Mouse (Mus musculus) lung, postnatal 10 days (tissue): ENCODE data around the gene Erbb4.
A peak's percentile ranks its signal among the peaks of the same experiment; 100 is the strongest.

Experiments
- DNase-seq: peaks from one replicate; pipeline ENCODE4 v3.0.0; 2021

Erbb4 gene

DNA sequence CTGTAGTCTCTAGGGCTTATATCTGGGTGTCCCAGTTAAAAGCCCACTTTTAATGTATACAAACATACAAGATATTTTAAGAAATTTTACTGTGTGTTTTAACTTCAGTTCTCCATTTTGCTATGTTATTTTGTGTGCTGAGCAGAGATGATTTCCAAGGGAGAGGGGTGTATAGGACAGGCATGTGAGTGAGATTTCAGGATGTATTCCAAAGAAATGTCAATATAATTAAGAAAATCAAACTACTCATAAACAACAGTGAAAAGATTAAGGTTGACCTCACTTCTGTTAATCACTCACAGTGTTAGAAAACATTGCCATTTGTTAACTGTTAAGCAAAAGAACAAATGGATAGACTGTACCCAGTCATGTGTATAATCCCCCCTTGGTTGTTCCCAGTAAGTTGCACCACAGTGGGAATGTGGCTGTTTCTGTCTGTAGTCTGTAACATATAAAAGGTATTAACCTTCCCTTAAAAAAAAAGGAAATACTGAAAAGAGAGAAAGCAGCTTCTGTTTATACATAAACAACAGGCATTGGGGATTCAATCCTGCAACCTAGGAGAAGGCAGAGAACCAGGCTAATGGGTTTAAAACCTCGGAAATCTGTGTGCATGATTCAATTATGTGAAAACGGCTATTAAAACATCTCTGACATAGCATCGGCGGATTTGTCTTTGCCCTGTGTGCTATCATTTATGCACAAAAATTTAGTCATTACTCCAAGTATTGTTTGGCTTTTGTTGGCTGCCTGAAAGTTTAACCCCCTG, 84.5 kb downstream of the Erbb4 start:
- no peak for DNase-seq

- DNase-seq, result no peak
Measured at GRCm38 (mm10) chr1:69009800-69010505, 97.9 kb downstream of the Erbb4 start.

- DNase-seq, result no peak
Measured at GRCm38 (mm10) chr1:69001371-69001770, 106.5 kb downstream of the Erbb4 start.

- no peak for DNase-seq
Measured at GRCm38 (mm10) chr1:68979251-68979650, 128.6 kb downstream of the Erbb4 start.

GRCm38 (mm10) chr1:68978571-68978970, 129.3 kb downstream of the Erbb4 start:
- no peak for DNase-seq

DNA sequence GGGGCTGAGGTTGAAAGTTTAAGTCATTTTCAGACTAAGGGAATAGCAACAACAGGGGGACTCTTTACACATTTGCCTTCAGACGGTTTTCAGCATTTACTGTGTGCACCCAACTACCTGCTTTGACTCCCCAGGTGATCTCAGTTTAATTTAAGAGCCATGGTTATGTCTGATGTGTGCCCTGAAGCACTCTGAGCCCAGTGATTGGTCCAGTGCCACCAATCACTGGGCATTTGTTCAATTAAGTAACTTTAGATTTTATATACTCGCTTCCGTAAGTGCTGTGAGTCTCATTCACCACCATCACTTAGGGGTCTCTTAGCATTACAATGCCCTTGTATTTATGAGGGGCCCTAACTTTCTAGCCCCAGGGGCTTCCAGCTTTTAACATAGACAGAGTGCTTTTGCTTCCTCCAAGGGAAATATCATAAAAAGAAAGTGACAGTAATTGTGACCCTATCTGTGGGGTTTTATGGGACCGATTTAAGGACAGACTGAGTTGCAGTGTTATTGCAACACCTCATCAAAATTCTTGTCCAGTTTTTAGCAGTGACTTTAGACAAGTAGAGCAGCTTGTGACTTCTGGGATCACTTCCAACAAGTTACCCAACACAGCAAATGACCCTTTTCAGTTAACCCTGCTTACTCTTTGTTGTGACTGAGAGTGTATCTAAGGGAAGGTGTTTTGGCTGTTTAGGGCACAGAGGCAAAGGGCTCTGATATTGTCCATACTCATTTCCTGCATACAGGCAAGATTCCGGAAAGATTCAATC, 134.3 kb downstream of the Erbb4 start:
- peak; percentile 60 for DNase-seq

DNA sequence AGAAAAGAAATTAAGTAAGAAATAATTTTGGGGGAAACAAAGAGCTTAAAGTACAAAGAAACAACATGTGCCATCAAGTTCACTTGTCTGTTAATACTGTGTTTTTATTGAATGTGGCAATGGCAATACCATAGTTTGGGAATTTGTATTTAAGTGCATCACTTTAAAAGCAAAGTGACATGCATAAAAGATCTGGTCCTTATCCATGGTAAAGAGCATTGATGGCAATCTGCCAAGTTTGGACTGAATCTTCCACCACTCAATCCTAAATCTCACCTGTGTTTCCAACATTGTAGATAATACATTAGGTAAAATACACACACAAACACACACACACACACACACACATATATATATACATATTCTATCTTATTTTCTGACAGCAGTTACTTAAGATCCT, 143.7 kb downstream of the Erbb4 start:
- DNase-seq, result no peak

DNA sequence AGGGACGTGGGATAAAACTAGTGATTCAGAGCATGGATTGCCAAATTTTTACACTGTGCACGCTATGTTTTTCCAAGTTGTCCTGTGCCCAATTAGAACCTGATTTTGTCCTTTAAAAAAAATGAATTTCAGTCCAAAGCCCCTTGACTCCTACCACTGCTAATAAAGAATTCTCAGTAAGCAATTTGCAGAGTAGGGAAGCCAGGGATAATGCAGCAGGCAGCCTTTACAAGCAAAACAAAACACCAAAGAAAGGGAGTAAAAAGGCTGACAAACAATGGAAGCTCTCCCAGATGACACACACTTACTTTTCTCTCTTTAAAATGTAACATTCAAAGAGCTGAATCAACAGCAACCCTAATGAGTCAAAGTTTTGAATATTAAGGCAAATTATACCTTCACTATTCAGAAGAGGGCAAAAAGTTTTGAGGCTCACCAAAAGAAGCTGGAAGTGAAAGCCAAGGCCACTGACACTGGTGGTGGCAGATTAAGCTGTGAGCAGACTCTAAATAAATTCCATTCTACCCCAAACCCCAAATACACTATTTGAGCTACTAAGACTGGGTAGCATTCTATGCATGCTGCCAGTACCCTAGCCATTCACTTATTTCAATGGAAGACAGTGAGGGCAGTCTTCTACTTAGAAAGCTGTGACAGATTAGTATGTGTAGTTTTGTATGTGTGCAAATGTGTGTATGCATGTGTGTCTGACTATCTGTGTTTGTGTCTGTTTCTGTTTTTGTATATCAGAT, 146.3 kb downstream of the Erbb4 start:
- no peak for DNase-seq

DNA sequence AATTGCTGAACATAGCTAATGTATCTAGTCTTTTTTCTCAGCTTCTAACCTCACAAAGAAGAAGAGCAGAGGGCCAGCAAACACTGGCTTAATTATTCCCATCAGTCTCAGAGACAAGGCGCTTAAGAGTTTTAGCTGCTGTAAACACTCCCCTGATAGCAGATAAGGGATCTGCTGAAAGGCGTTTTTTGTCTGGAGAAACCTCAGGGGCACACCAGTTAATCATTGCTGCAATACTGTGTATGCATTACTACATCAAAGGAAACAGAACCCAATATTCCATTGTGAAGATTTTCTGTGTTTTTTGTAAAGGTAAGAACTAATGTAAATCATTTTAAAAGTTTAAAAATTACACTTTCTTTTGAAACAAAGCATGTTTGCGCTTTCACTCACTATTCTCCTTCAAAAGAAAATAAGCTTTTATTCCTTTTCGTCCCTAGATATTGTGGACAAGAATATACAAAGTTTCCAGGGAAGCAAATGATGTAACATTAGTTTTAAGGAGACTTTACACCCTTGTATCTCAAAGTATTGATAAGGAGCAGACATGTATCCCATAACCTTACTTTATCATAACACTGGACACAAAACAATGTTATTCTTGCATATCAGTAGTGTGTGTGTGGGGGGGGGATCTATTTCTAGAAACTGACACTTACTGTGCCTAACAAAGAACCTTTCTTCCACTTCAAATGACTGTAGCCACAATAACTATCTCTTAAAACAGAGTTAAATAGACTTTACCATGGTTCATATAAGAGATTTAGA, 150.9 kb downstream of the Erbb4 start:
- no peak for DNase-seq

GRCm38 (mm10) chr1:68955482-68955881, 152.4 kb downstream of the Erbb4 start:
- no peak for DNase-seq

- no peak for DNase-seq
Measured at GRCm38 (mm10) chr1:68943141-68943540, 164.7 kb downstream of the Erbb4 start.

DNA sequence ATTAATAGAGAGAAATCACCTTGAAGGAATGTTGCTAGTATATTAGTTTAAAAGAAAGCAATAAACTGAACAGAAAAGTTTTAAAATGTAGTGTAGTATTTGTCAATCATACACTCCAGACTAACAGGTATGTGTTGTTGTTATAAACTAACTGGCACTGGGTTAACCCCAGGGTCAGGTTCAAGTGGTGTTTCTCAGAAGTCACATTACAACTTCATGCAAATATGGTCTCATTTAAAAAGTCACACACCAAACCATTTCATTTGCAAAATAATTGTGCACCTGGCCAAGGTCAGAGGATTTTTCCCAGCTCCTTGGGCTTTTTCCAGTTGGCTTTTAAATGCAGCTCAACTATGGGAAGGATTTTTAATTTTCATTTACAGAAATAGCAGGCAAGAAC, 173.1 kb downstream of the Erbb4 start:
- DNase-seq, result no peak

- no peak for DNase-seq
Measured at GRCm38 (mm10) chr1:68933330-68934065, 174.4 kb downstream of the Erbb4 start.

GRCm38 (mm10) chr1:68917828-68918227, 190.0 kb downstream of the Erbb4 start:
- DNase-seq, result no peak

DNA sequence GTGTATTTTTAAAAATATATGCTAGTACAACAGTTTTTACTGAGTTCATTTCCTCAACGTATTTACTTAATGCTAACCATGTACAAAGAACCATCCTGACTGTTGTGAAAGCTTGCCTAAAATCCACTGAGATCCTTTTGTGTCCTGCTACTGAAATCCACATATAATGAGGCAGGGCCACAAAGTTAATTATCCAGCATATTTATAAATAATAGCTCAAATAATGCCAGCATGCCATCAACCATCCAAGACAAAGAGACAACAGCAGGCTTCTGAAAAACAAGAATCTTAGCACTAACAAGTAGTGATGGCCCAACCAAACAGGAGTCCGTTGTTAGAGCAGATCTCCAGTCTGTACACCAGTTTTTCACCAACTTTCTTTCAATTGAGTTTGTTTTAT, 215.8 kb downstream of the Erbb4 start:
- no peak for DNase-seq

- DNase-seq, result no peak
Measured at GRCm38 (mm10) chr1:68886823-68887222, 221.0 kb downstream of the Erbb4 start.

GRCm38 (mm10) chr1:68874954-68875353, 232.9 kb downstream of the Erbb4 start:
- DNase-seq, result no peak

DNA sequence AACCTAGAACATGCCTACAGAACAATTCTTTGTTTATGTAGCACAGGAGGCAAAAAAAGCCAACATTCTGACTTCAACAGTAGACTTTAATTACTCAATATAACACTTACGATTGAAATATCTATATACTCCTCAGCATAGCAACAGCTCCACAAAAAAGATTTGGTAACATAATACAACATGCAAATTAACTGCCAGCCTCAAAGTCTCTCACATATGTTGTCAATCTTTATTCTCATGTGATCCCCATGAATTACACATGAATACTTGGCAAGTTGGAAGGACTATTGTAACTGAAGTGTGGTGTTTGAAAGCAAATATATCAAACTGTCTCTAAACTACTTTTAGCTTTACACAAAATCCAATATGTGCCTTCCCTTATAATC, 234.2 kb downstream of the Erbb4 start:
- no peak for DNase-seq

GRCm38 (mm10) chr1:68872976-68873634, 234.8 kb downstream of the Erbb4 start:
- no peak for DNase-seq

- no peak for DNase-seq
Measured at GRCm38 (mm10) chr1:68860341-68860740, 247.5 kb downstream of the Erbb4 start.

GRCm38 (mm10) chr1:68859480-68859879, 248.4 kb downstream of the Erbb4 start:
- no peak for DNase-seq
